In the genomic region with DNA sequence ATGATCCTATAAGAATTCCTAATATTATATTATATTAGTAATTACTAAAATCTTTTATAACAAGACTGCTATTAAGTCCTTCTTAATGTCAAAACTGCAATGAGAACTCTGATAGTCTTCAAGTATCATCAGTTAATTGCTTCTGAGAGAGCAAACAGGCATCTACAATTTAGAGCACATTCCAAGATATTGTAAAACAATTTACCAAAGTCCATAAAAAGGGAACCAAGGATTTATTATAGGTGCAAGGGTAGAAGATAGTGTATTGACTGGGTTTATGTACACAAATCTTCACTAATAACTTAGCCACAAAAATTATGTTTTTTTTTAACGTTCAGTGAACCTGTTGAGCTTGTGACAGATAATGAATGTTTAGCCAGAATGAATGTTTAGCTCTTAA, we compare ENCODE assay signal across 23 mouse cellular contexts. TPM values are rescaled to one million over a fixed set of nuclear protein-coding genes. Genes with fewer than 3 reads are reported as not detected.
DNase-seq lines count a peak whose midpoint lies in the region; ATAC-seq and TF ChIP-seq lines count a peak whose summit lies in the region.
"Had no signal": no experiment of that assay in that cellular context is flagged by ENCODE, and none has a peak within 500 bp of the region (broad histone marks: within the 10 kb centered on the region; RNA-seq: fewer than 3 reads in every experiment).

No protein-coding gene starts in this region.

- H3K27me3 ChIP-seq in intestine, embryonic 15.5 days (replicated peaks), result no peaks in the 10 kb centered on the region
- H3K27me3 ChIP-seq in intestine, postnatal 0 days (replicated peaks; ENCODE audit: control insufficient read depth, insufficient read depth, low read length), result no peaks in the 10 kb centered on the region
- no peaks in the 10 kb centered on the region for H3K27me3 ChIP-seq in intestine, embryonic 16.5 days (replicated peaks; ENCODE audit: control insufficient read depth, insufficient read depth, low read length)

- 14% methylated on average over 1 of the region's 1 CpGs for WGBS in intestine, embryonic 15.5 days
- 8% methylated on average over 1 of the region's 1 CpGs for WGBS in intestine, postnatal 0 days
- whole genome bisulfite sequencing in intestine, embryonic 16.5 days, result 17% methylated on average over 1 of the region's 1 CpGs

- H3K36me3 ChIP-seq in intestine, embryonic 15.5 days, result no peaks in the 10 kb centered on the region
- no peaks in the 10 kb centered on the region for H3K36me3 ChIP-seq in intestine, postnatal 0 days (ENCODE audit: control insufficient read depth, insufficient read depth)
- H3K36me3 ChIP-seq in intestine, embryonic 16.5 days (ENCODE audit: control insufficient read depth, insufficient read depth, low read length), result no peaks in the 10 kb centered on the region
- H3K36me3 ChIP-seq: G1E had no signal

- DNase-seq in adrenal gland, adult 8-10 months, result no peak
- DNase-seq: adrenal gland, adult 2 months; adrenal gland, postnatal 10 days; adrenal gland, postnatal 14 days; adrenal gland, postnatal 25 days; adrenal gland, postnatal 36 days; B cell, adult 2 months; cerebellum, adult 11 months; cerebellum, adult 11-12 months; cerebellum, adult 18-20 months; cerebellum, adult 2 months had no signal

- peaks cover 7% of the 10 kb centered on the region for H3K4me1 ChIP-seq in intestine, embryonic 15.5 days (replicated peaks)
- H3K4me1 ChIP-seq in intestine, postnatal 0 days (replicated peaks; ENCODE audit: control insufficient read depth, insufficient read depth, low read length), result 0 out of 2 replicates have a peak, but pooled peaks cover 6% of the 10 kb centered on the region
- H3K4me1 ChIP-seq in intestine, embryonic 16.5 days (ENCODE audit: control insufficient read depth, insufficient read depth, low read length), result peaks cover 13% of the 10 kb centered on the region; the same call in 1 of the 2 replicates

- no peak overlapping the region for H3K27ac ChIP-seq in intestine, embryonic 15.5 days
- H3K27ac ChIP-seq in intestine, postnatal 0 days (ENCODE audit: low read depth, low read length), result no peak overlapping the region
- H3K27ac ChIP-seq in intestine, embryonic 16.5 days (ENCODE audit: low read length), result no peak overlapping the region

- H3K4me3 ChIP-seq in intestine, embryonic 15.5 days (replicated peaks), result no peak overlapping the region
- no peak overlapping the region for H3K4me3 ChIP-seq in intestine, postnatal 0 days (ENCODE audit: low read depth, low read length)
- no peak overlapping the region for H3K4me3 ChIP-seq in intestine, embryonic 16.5 days (ENCODE audit: low read length)

- H3K9ac ChIP-seq in intestine, embryonic 15.5 days, result no peak overlapping the region
- H3K9ac ChIP-seq in intestine, postnatal 0 days (ENCODE audit: low read depth, low read length), result no peak overlapping the region
- no peak overlapping the region for H3K9ac ChIP-seq in intestine, embryonic 16.5 days (ENCODE audit: low read depth, low read length)

- no peaks in the 10 kb centered on the region for H3K9me3 ChIP-seq in intestine, embryonic 15.5 days
- no peaks in the 10 kb centered on the region for H3K9me3 ChIP-seq in intestine, postnatal 0 days (ENCODE audit: control insufficient read depth)
- no peaks in the 10 kb centered on the region for H3K9me3 ChIP-seq in intestine, embryonic 16.5 days (ENCODE audit: control insufficient read depth, low read length)
- H3K9me3 ChIP-seq: G1E had no signal

- ATAC-seq in intestine, embryonic 15.5 days, result peak; percentile 73
- no peak for ATAC-seq in intestine, postnatal 0 days
- peak; percentile 75 for ATAC-seq in intestine, embryonic 16.5 days
- ATAC-seq: activated CD4-positive, CD25-positive, alpha-beta regulatory T cell, adult 4 months; CD4-positive, CD25-positive, alpha-beta regulatory T cell, adult 4 months; Patski had no signal

- TF ChIP-seq CTCF in intestine, postnatal 0 days (IDR thresholded peaks at IDR 0.05; ENCODE audit: low read depth), result no peak

- H3K4me2 ChIP-seq in intestine, embryonic 15.5 days (replicated peaks), result no peak overlapping the region
- H3K4me2 ChIP-seq in intestine, postnatal 0 days (replicated peaks; ENCODE audit: low read depth), result no peak overlapping the region
- no peak overlapping the region for H3K4me2 ChIP-seq in intestine, embryonic 16.5 days (ENCODE audit: low read depth, low read length)

RNA-seq across cellular contexts. Expression of gene Sept12, which starts 1.3 kb away (rescaled TPM):
- polyA plus RNA-seq in intestine, embryonic 15.5 days (2015; fragmentation: Nextera tagmentation; extraction: Ambion mirVana), result not detected in 2 replicates
- not detected in 2 replicates for polyA plus RNA-seq in intestine, postnatal 0 days (2015; fragmentation: Nextera tagmentation; extraction: Ambion mirVana)
- polyA plus RNA-seq in intestine, embryonic 16.5 days (2015; fragmentation: Nextera tagmentation; extraction: Ambion mirVana), result 0.11 TPM in 1 of 2 replicates, not detected in the other
- total RNA-seq in adrenal gland, adult 8-10 months (2022), result not detected
- total RNA-seq: adrenal gland, adult 18-20 months; adrenal gland, adult 2 months; adrenal gland, postnatal 10 days; adrenal gland, postnatal 14 days; adrenal gland, postnatal 25 days; adrenal gland, postnatal 36 days; MEL had no signal
- polyA plus RNA-seq: activated CD4-positive, CD25-positive, alpha-beta regulatory T cell, adult 4 months; adrenal gland, adult 2 months; brain, embryonic 14.5 days; C2C12; CD4-positive, CD25-positive, alpha-beta regulatory T cell, adult 4 months; cerebellum, adult 2 months had no signal

RNA-seq across cellular contexts. Expression of gene Smim22, which starts 8.1 kb away (rescaled TPM):
- polyA plus RNA-seq in intestine, embryonic 15.5 days (2015; fragmentation: Nextera tagmentation; extraction: Ambion mirVana), result 99.2 and 112 TPM in 2 replicates
- polyA plus RNA-seq in intestine, postnatal 0 days (2015; fragmentation: Nextera tagmentation; extraction: Ambion mirVana), result 329 and 375 TPM in 2 replicates
- 133 and 146 TPM in 2 replicates for polyA plus RNA-seq in intestine, embryonic 16.5 days (2015; fragmentation: Nextera tagmentation; extraction: Ambion mirVana)
- total RNA-seq in adrenal gland, adult 8-10 months (2022), result not detected
- total RNA-seq: adrenal gland, adult 18-20 months; adrenal gland, adult 2 months; adrenal gland, postnatal 14 days; adrenal gland, postnatal 25 days; adrenal gland, postnatal 36 days; CH12.LX; G1E; MEL had no signal
- polyA plus RNA-seq: activated CD4-positive, CD25-positive, alpha-beta regulatory T cell, adult 4 months; C2C12; CD4-positive, CD25-positive, alpha-beta regulatory T cell, adult 4 months; G1E; Patski had no signal

RNA-seq across cellular contexts. Expression of gene Rogdi, which starts 14.4 kb away (rescaled TPM):
- 46.2 and 51.7 TPM in 2 replicates for polyA plus RNA-seq in intestine, embryonic 15.5 days (2015; fragmentation: Nextera tagmentation; extraction: Ambion mirVana)
- 21.8 and 25.3 TPM in 2 replicates for polyA plus RNA-seq in intestine, postnatal 0 days (2015; fragmentation: Nextera tagmentation; extraction: Ambion mirVana)
- 51.6 TPM in 2 replicates for polyA plus RNA-seq in intestine, embryonic 16.5 days (2015; fragmentation: Nextera tagmentation; extraction: Ambion mirVana)
- total RNA-seq in adrenal gland, adult 8-10 months (2022), result 10 to 100 TPM; 24.3 to 50.0 (median 36.7) TPM

RNA-seq across cellular contexts. Expression of gene Anks3, which starts 35.0 kb away (rescaled TPM):
- 39.6 and 42.0 TPM in 2 replicates for polyA plus RNA-seq in intestine, embryonic 15.5 days (2015; fragmentation: Nextera tagmentation; extraction: Ambion mirVana)
- 17.7 and 18.0 TPM in 2 replicates for polyA plus RNA-seq in intestine, postnatal 0 days (2015; fragmentation: Nextera tagmentation; extraction: Ambion mirVana)
- polyA plus RNA-seq in intestine, embryonic 16.5 days (2015; fragmentation: Nextera tagmentation; extraction: Ambion mirVana), result 39.7 and 41.3 TPM in 2 replicates
- 10 to 100 TPM; 48.5 to 79.6 (median 58.6) TPM for total RNA-seq in adrenal gland, adult 8-10 months (2022)

RNA-seq across cellular contexts. Expression of gene Glyr1, which starts 50.7 kb away (rescaled TPM):
- polyA plus RNA-seq in intestine, embryonic 15.5 days (2015; fragmentation: Nextera tagmentation; extraction: Ambion mirVana), result 129 and 136 TPM in 2 replicates
- polyA plus RNA-seq in intestine, postnatal 0 days (2015; fragmentation: Nextera tagmentation; extraction: Ambion mirVana), result 65.3 and 69.7 TPM in 2 replicates
- polyA plus RNA-seq in intestine, embryonic 16.5 days (2015; fragmentation: Nextera tagmentation; extraction: Ambion mirVana), result 139 and 140 TPM in 2 replicates
- 100 to 1,000 TPM in 3 of 4 experiments, 10 to 100 TPM in 1; 96.3 to 120 (median 114) TPM for total RNA-seq in adrenal gland, adult 8-10 months (2022)
